Mouse (Mus musculus) brain, embryonic 14.5 days (tissue): Measurements from ENCODE around the gene Fcgrt.

Experiments used
- CTCF ChIP-seq: fragments of 200-500 bp; IDR thresholded peaks from 2 replicates; pipeline ENCODE4 v1.5.1; 2012; ENCODE audit warnings: inconsistent platforms, mild to moderate bottlenecking, moderate library complexity, borderline replicate concordance; ENCODE audit not compliant: insufficient read depth, insufficient read length; ENCODE audit errors: extremely low read depth
- POLR2A ChIP-seq: fragments of 200-500 bp; IDR thresholded peaks from 2 replicates; pipeline ENCODE4 v1.6.1; 2012; ENCODE audit warnings: mild to moderate bottlenecking, inconsistent platforms, borderline replicate concordance; ENCODE audit not compliant: poor library complexity, insufficient read depth, insufficient read length, severe bottlenecking; ENCODE audit errors: extremely low read depth

DNA sequence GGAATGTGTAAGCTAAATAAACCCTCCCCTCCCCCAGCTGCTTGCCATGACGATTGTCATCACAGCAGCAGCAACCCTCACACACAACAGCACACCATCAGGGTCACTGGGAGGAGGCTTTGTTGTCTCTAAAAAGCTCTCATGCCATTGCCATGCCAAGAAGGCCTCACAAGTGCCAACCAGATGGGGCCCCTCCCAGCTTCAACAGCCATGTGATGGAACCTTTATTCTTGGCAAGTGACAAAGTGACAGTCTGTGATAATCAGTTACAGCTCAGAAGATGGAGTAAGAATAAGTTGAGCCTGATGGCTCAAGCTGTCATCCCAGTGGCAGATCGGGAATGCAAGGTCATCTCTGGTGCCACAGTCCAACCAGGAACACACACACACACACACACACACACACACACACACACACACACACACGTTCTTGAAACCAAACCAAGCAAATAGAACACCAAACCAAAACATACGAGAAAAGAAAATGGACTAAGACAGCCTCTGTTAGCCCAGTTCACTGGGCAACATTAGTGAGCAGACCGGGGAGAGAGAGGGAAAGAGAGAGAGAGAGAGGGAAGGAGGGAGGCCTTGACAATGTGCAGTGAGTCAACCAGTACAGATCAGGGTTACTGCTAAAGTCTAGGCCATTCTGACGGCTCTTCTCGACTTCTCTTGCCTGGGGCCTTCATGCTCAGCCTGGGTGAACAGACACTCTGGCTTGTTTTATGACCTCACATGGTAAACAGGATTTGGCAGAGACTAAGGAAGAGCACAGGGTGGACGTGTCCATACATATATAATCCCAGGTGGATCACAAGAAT is 36.5 kb upstream of the Fcgrt start:
- TF ChIP-seq POLR2A = no peak
- no peak for TF ChIP-seq CTCF
